Mouse (Mus musculus) hindbrain, embryonic 13.5 days (tissue): ENCODE results near the gene Wif1. TPM values are rescaled to one million over a fixed set of nuclear protein-coding genes. Genes with fewer than 3 reads are reported as not detected.

Source experiments
- ATAC-seq: fragments of 200-750 bp; cut with Nextera tagmentation; 2 replicates; pipeline ENCODE4 v1.8.0; 2017; ENCODE audit warnings: moderate TSS enrichment; ENCODE audit not compliant: low FRiP score
- H3K27ac ChIP-seq: fragments of 300-500 bp; sonication (generic); 2 replicates; pipeline ENCODE4 v1.5.1; 2015; ENCODE audit warnings: inconsistent platforms, mild to moderate bottlenecking, moderate library complexity
- H3K27me3 ChIP-seq: fragments of 300-500 bp; sonication (generic); 2 replicates; pipeline ENCODE4 v1.6.1; 2015; ENCODE audit warnings: mild to moderate bottlenecking, inconsistent platforms
- H3K36me3 ChIP-seq: fragments of 300-500 bp; sonication (generic); 2 replicates; pipeline ENCODE4 v1.6.1; 2015; ENCODE audit warnings: mild to moderate bottlenecking, inconsistent platforms
- H3K4me1 ChIP-seq: fragments of 300-500 bp; sonication (generic); replicated peaks from 2 replicates; pipeline ENCODE4 v1.6.1; 2015; ENCODE audit warnings: inconsistent platforms
- H3K4me2 ChIP-seq: fragments of 300-500 bp; sonication (generic); 2 replicates; pipeline ENCODE4 v1.6.1; 2015; ENCODE audit warnings: inconsistent platforms, mild to moderate bottlenecking, moderate library complexity
- H3K4me3 ChIP-seq: fragments of 300-500 bp; sonication (generic); 2 replicates; pipeline ENCODE4 v1.5.1; 2015; ENCODE audit warnings: mild to moderate bottlenecking, inconsistent platforms
- H3K9ac ChIP-seq: fragments of 300-500 bp; sonication (generic); 2 replicates; pipeline ENCODE4 v1.6.1; 2015; ENCODE audit warnings: mild to moderate bottlenecking, inconsistent platforms
- H3K9me3 ChIP-seq: fragments of 300-500 bp; sonication (generic); 2 replicates; pipeline ENCODE4 v1.6.1; 2016; ENCODE audit warnings: inconsistent platforms
- WGBS: fragments of 180-500 bp; shearing (Covaris S2); methylation state at CpG from one replicate; pipeline ENCODE4 v1.1.7; 2015; 5-methylcytosine and 5-hydroxymethylcytosine counted together
- polyA plus RNA-seq: library from polyadenylated mRNA; unstranded; fragments of >200 nt; fragmentation: Nextera tagmentation; extraction: Ambion mirVana; gene quantifications from 2 replicates; pipeline ENCODE4 v1.2.1, GENCODE M21; 2015

Gene Wif1
- polyA plus RNA-seq, 1 experiment from 2014 or later = 10.7 TPM

- Histone ChIP-seq H3K36me3 (no peaks in the 10 kb centered on the region), H3K27ac (no peak overlapping the region), H3K4me1 (no peaks in the 10 kb centered on the region), H3K4me3 (no peak overlapping the region), H3K4me2 (no peak overlapping the region), H3K27me3 (0 out of 2 replicates have a peak, but pooled peaks cover 3% of the 10 kb centered on the region), H3K9ac (no peak overlapping the region), H3K9me3 (no peaks in the 10 kb centered on the region)
- ATAC-seq = no peak
- WGBS = 78% methylated on average over 10 of the region's 10 CpGs
These were observed 13.7 kb downstream of the Wif1 start for GRCm38 (mm10) chr10:121047440-121047839.

GRCm38 (mm10) chr10:121052076-121052475 lies 18.3 kb downstream of the Wif1 start:
- 90% methylated on average over 6 of the region's 6 CpGs for WGBS
- 0 out of 2 replicates have a peak, but pooled peaks cover 7% of the 10 kb centered on the region for H3K27me3 ChIP-seq
- no peak overlapping the region for H3K4me2 ChIP-seq
- H3K27ac ChIP-seq = no peak overlapping the region
- no peak for ATAC-seq
- no peaks in the 10 kb centered on the region for H3K36me3 ChIP-seq
- no peak overlapping the region for H3K4me3 ChIP-seq
- H3K9ac ChIP-seq = no peak overlapping the region
- no peaks in the 10 kb centered on the region for H3K9me3 ChIP-seq
- H3K4me1 ChIP-seq = peaks cover 18% of the 10 kb centered on the region

- H3K36me3 ChIP-seq = no peaks in the 10 kb centered on the region
- no peak overlapping the region for H3K4me2 ChIP-seq
- peak overlapping the region; percentile 62; the same call in 1 of the 2 replicates for H3K27ac ChIP-seq
- H3K4me3 ChIP-seq = no peak overlapping the region
- no peak overlapping the region for H3K9ac ChIP-seq
- no peaks in the 10 kb centered on the region for H3K9me3 ChIP-seq
- H3K27me3 ChIP-seq = 0 out of 2 replicates have a peak, but pooled peaks cover 4% of the 10 kb centered on the region
- peaks cover 18% of the 10 kb centered on the region for H3K4me1 ChIP-seq
- 25% methylated on average over 13 of the region's 13 CpGs for WGBS
- ATAC-seq = peak; percentile 87
These were observed 21.9 kb downstream of the Wif1 start for GRCm38 (mm10) chr10:121055452-121056188.

GRCm38 (mm10) chr10:121056823-121057222 lies 23.1 kb downstream of the Wif1 start:
- Histone ChIP-seq H3K27me3 (0 out of 2 replicates have a peak, but pooled peaks cover 4% of the 10 kb centered on the region), H3K27ac (no peak overlapping the region), H3K4me2 (no peak overlapping the region), H3K4me1 (peaks cover 18% of the 10 kb centered on the region), H3K9me3 (no peaks in the 10 kb centered on the region), H3K4me3 (no peak overlapping the region), H3K9ac (no peak overlapping the region), H3K36me3 (no peaks in the 10 kb centered on the region)
- 82% methylated on average over 6 of the region's 6 CpGs for WGBS
- no peak for ATAC-seq

GRCm38 (mm10) chr10:121059043-121060003 lies 25.6 kb downstream of the Wif1 start:
- 85% methylated on average over 23 of the region's 23 CpGs for WGBS

GRCm38 (mm10) chr10:121061336-121061835 lies 27.6 kb downstream of the Wif1 start:
- Histone ChIP-seq H3K27ac (no peak overlapping the region), H3K36me3 (no peaks in the 10 kb centered on the region), H3K4me3 (no peak overlapping the region), H3K9me3 (no peaks in the 10 kb centered on the region), H3K4me1 (peaks cover under 1% of the 10 kb centered on the region; the same call in 1 of the 2 replicates), H3K4me2 (no peak overlapping the region), H3K9ac (no peak overlapping the region), H3K27me3 (no peaks in the 10 kb centered on the region)
- no peak for ATAC-seq
- WGBS = 77% methylated on average over 5 of the region's 5 CpGs

More at GRCm38 (mm10) chr10:121059043-121060003, 25.6 kb downstream of the Wif1 start:
- H3K9ac ChIP-seq = no peak overlapping the region
- peaks cover 18% of the 10 kb centered on the region for H3K4me1 ChIP-seq
- ATAC-seq = no peak
- H3K4me3 ChIP-seq = no peak overlapping the region
- no peaks in the 10 kb centered on the region for H3K9me3 ChIP-seq
- no peak overlapping the region for H3K4me2 ChIP-seq
- H3K27me3 ChIP-seq = 0 out of 2 replicates have a peak, but pooled peaks cover 3% of the 10 kb centered on the region
- no peaks in the 10 kb centered on the region for H3K36me3 ChIP-seq
- no peak overlapping the region for H3K27ac ChIP-seq

GRCm38 (mm10) chr10:121062704-121063103 lies 28.9 kb downstream of the Wif1 start:
- no peak overlapping the region for H3K27ac ChIP-seq
- H3K36me3 ChIP-seq = no peaks in the 10 kb centered on the region
- H3K9ac ChIP-seq = no peak overlapping the region
- H3K27me3 ChIP-seq = no peaks in the 10 kb centered on the region
- H3K4me2 ChIP-seq = no peak overlapping the region
- no peak for ATAC-seq
- H3K4me1 ChIP-seq = no peaks in the 10 kb centered on the region
- no peak overlapping the region for H3K4me3 ChIP-seq
- no peaks in the 10 kb centered on the region for H3K9me3 ChIP-seq
- 83% methylated on average over 8 of the region's 8 CpGs for WGBS

GRCm38 (mm10) chr10:121067416-121067951 lies 33.7 kb downstream of the Wif1 start:
- 88% methylated on average over 7 of the region's 7 CpGs for WGBS
- no peak for ATAC-seq
- peaks cover 4% of the 10 kb centered on the region; the same call in 1 of the 2 replicates for H3K27me3 ChIP-seq
- H3K9me3 ChIP-seq = no peaks in the 10 kb centered on the region
- no peaks in the 10 kb centered on the region for H3K36me3 ChIP-seq
- H3K4me2 ChIP-seq = no peak overlapping the region
- H3K27ac ChIP-seq = no peak overlapping the region
- H3K4me1 ChIP-seq = no peaks in the 10 kb centered on the region
- no peak overlapping the region for H3K9ac ChIP-seq
- no peak overlapping the region for H3K4me3 ChIP-seq

GRCm38 (mm10) chr10:121068003-121068402 lies 34.2 kb downstream of the Wif1 start:
- Histone ChIP-seq H3K9me3 (no peaks in the 10 kb centered on the region), H3K36me3 (no peaks in the 10 kb centered on the region), H3K4me1 (no peaks in the 10 kb centered on the region), H3K9ac (no peak overlapping the region), H3K4me3 (no peak overlapping the region), H3K27ac (no peak overlapping the region), H3K4me2 (no peak overlapping the region), H3K27me3 (peaks cover 4% of the 10 kb centered on the region; the same call in 1 of the 2 replicates)
- WGBS = 80% methylated on average over 1 of the region's 1 CpGs
- no peak for ATAC-seq

GRCm38 (mm10) chr10:121070742-121071141 lies 37.0 kb downstream of the Wif1 start:
- H3K36me3 ChIP-seq = no peaks in the 10 kb centered on the region
- WGBS = 74% methylated on average over 7 of the region's 7 CpGs
- H3K4me2 ChIP-seq = no peak overlapping the region
- H3K9me3 ChIP-seq = no peaks in the 10 kb centered on the region
- H3K4me1 ChIP-seq = no peaks in the 10 kb centered on the region
- no peak for ATAC-seq
- H3K4me3 ChIP-seq = no peak overlapping the region
- H3K9ac ChIP-seq = no peak overlapping the region
- no peak overlapping the region for H3K27ac ChIP-seq
- peaks cover 4% of the 10 kb centered on the region; the same call in 1 of the 2 replicates for H3K27me3 ChIP-seq

GRCm38 (mm10) chr10:121080500-121080899 lies 46.7 kb downstream of the Wif1 start:
- Histone ChIP-seq H3K36me3 (no peaks in the 10 kb centered on the region), H3K27ac (no peak overlapping the region), H3K9ac (no peak overlapping the region), H3K4me2 (no peak overlapping the region), H3K27me3 (no peaks in the 10 kb centered on the region), H3K4me1 (no peaks in the 10 kb centered on the region), H3K4me3 (no peak overlapping the region), H3K9me3 (no peaks in the 10 kb centered on the region)
- WGBS = 86% methylated on average over 9 of the region's 9 CpGs
- ATAC-seq = no peak

GRCm38 (mm10) chr10:121082881-121083280 lies 49.1 kb downstream of the Wif1 start:
- no peak overlapping the region for H3K4me2 ChIP-seq
- H3K27ac ChIP-seq = no peak overlapping the region
- H3K9me3 ChIP-seq = no peaks in the 10 kb centered on the region
- no peaks in the 10 kb centered on the region for H3K36me3 ChIP-seq
- no peak for ATAC-seq
- H3K27me3 ChIP-seq = no peaks in the 10 kb centered on the region
- no peaks in the 10 kb centered on the region for H3K4me1 ChIP-seq
- 86% methylated on average over 4 of the region's 4 CpGs for WGBS
- H3K4me3 ChIP-seq = no peak overlapping the region
- no peak overlapping the region for H3K9ac ChIP-seq
